Mouse (Mus musculus) cortical plate, adult 2 months (tissue): ENCODE measurements at regions not wholly inside any gene's neighbourhood (a gene's known extent, or its start where the extent isn't known, plus 50 kb on each side); places are given as distances from the start of the nearest gene placed in this dataset.
A peak's percentile ranks its signal among the peaks of the same experiment; 100 is the strongest.

Source experiments
- H3K27ac ChIP-seq: fragments of 200-500 bp; 2 replicates; pipeline ENCODE4 v1.5.1; 2012; ENCODE audit warnings: low read length, control low read depth, inconsistent platforms; ENCODE audit not compliant: insufficient read depth
- H3K4me1 ChIP-seq: fragments of 200-500 bp; 2 replicates; pipeline ENCODE4 v1.6.1; 2011; ENCODE audit warnings: low read length; ENCODE audit not compliant: control insufficient read depth, insufficient read depth
- H3K4me3 ChIP-seq: fragments of 200-500 bp; 2 replicates; pipeline ENCODE4 v1.5.1; 2011; ENCODE audit warnings: mild to moderate bottlenecking, low read length, control low read depth; ENCODE audit not compliant: insufficient read depth
- CTCF ChIP-seq: fragments of 200-500 bp; IDR thresholded peaks from 2 replicates; pipeline ENCODE4 v1.5.1; 2011; ENCODE audit warnings: mild to moderate bottlenecking, control low read depth, low read length; ENCODE audit not compliant: insufficient read depth; ENCODE audit errors: extremely low read depth
- POLR2A ChIP-seq: fragments of 200-500 bp; IDR thresholded peaks from 2 replicates; pipeline ENCODE4 v1.6.1; 2011; ENCODE audit warnings: mild to moderate bottlenecking, low read length, control low read depth; ENCODE audit not compliant: insufficient read depth; ENCODE audit errors: extremely low read depth

- Histone ChIP-seq H3K27ac (no peak overlapping the region), H3K4me3 (no peak overlapping the region), H3K4me1 (no peaks in the 10 kb centered on the region)
- TF ChIP-seq CTCF (no peak), POLR2A (no peak)
These were observed 149.4 kb upstream of the Arid2 start for GRCm38 (mm10) chr15:96137945-96138344.

GRCm38 (mm10) chr15:96153489-96153888, 133.8 kb upstream of the Arid2 start:
- H3K4me1 ChIP-seq, result no peaks in the 10 kb centered on the region
- H3K4me3 ChIP-seq, result no peak overlapping the region
- no peak overlapping the region for H3K27ac ChIP-seq
- no peak for TF ChIP-seq CTCF
- TF ChIP-seq POLR2A, result no peak

- TF ChIP-seq CTCF (no peak), POLR2A (no peak)
- Histone ChIP-seq H3K4me3 (no peak overlapping the region), H3K4me1 (no peaks in the 10 kb centered on the region), H3K27ac (no peak overlapping the region)
These were observed 129.0 kb upstream of the Arid2 start for GRCm38 (mm10) chr15:96158321-96158720.

- H3K4me3 ChIP-seq, result no peak overlapping the region
- no peak overlapping the region for H3K27ac ChIP-seq
- no peaks in the 10 kb centered on the region for H3K4me1 ChIP-seq
- no peak for TF ChIP-seq CTCF
- no peak for TF ChIP-seq POLR2A
These were observed 122.4 kb upstream of the Arid2 start for GRCm38 (mm10) chr15:96164771-96165431.

- H3K4me3 ChIP-seq, result no peak overlapping the region
- TF ChIP-seq POLR2A (no peak), CTCF (no peak)
- H3K4me1 ChIP-seq, result no peaks in the 10 kb centered on the region
- no peak overlapping the region for H3K27ac ChIP-seq
These were observed 120.1 kb upstream of the Arid2 start for GRCm38 (mm10) chr15:96167256-96167655.

GRCm38 (mm10) chr15:96169726-96170467, 117.4 kb upstream of the Arid2 start:
- Histone ChIP-seq H3K27ac (no peak overlapping the region), H3K4me1 (no peaks in the 10 kb centered on the region), H3K4me3 (no peak overlapping the region)
- TF ChIP-seq CTCF, result no peak
- no peak for TF ChIP-seq POLR2A

GRCm38 (mm10) chr15:96170986-96171769, 116.1 kb upstream of the Arid2 start:
- no peak overlapping the region for H3K27ac ChIP-seq
- H3K4me1 ChIP-seq, result no peaks in the 10 kb centered on the region
- H3K4me3 ChIP-seq, result peak overlapping the region; percentile 6; the same call in 1 of the 2 replicates
- TF ChIP-seq POLR2A (0 out of 2 replicates have a peak, but pooled peaks have one; percentile 42), CTCF (no peak)

- no peaks in the 10 kb centered on the region; the same call in 1 of the 2 replicates for H3K4me1 ChIP-seq
These were observed 109.4 kb upstream of the Arid2 start for GRCm38 (mm10) chr15:96177911-96178310.

GRCm38 (mm10) chr15:96178374-96179109, 108.8 kb upstream of the Arid2 start:
- Histone ChIP-seq H3K4me3 (no peak overlapping the region), H3K4me1 (no peaks in the 10 kb centered on the region; the same call in 1 of the 2 replicates), H3K27ac (no peak overlapping the region)
- no peak for TF ChIP-seq POLR2A
- no peak for TF ChIP-seq CTCF

More at GRCm38 (mm10) chr15:96177911-96178310, 109.4 kb upstream of the Arid2 start:
- no peak overlapping the region for H3K27ac ChIP-seq
- TF ChIP-seq POLR2A, result no peak
- TF ChIP-seq CTCF, result no peak
- no peak overlapping the region for H3K4me3 ChIP-seq
